Mouse (Mus musculus): ENCODE measurements around the gene Copz1.

DNA sequence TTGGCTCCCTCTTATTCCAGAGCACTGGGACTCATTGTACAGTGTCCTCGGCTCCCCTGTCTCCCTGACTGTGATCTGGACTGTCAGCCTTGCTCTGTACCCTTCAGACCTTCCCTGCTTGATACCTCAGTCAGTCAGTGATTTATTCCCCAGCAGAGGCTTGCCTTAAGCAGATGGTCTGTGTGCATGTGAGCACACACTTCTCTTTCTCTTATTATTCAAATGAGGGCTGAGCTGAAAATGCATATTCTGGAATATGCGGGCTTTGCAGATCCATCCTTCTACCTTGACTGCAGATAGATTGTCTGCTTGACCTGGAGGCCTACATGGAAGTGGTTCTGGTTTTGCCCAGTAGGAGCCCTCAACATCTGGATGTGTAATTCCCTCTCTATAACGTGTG is 25.5 kb downstream of the Copz1 start:
- TF ChIP-seq MYC (IDR thresholded peaks at IDR 0.05; ENCODE audit: low read depth, low read length) (no peak), CTCF (conservative IDR thresholded peaks at IDR 0.05 in 1 of 2, IDR thresholded peaks at IDR 0.05 in 1 of 2; ENCODE audit: low read depth in 2 of 2, low read length in 2 of 2) (no peak), USF1 (IDR thresholded peaks at IDR 0.05; ENCODE audit: low read depth, low read length) (no peak), ZKSCAN1 (IDR thresholded peaks at IDR 0.05; ENCODE audit: borderline replicate concordance, low read depth, low read length) (no peak), ZNF384 (IDR thresholded peaks at IDR 0.05; ENCODE audit: low read depth, low read length) (no peak), RAD21 (IDR thresholded peaks at IDR 0.05; ENCODE audit: low read depth, low read length) (no peak), BHLHE40 (IDR thresholded peaks at IDR 0.05; ENCODE audit: low read depth, low read length) (peak; percentile 61), MAX (IDR thresholded peaks at IDR 0.05; ENCODE audit: low read length) (no peak), SMC3 (IDR thresholded peaks at IDR 0.05; ENCODE audit: low read depth, low read length) (no peak), TCF12 (IDR thresholded peaks at IDR 0.05; ENCODE audit: low read depth, low read length) (no peak), POLR2A (IDR thresholded peaks at IDR 0.05; ENCODE audit: low read depth, low read length) (no peak), POLR2AphosphoS2 (IDR thresholded peaks at IDR 0.05; ENCODE audit: low read depth, low read length) (no peak), NELFE (IDR thresholded peaks at IDR 0.05; ENCODE audit: low read depth, low read length) (no peak)
